Comparison of ENCODE assay signal across 23 mouse cellular contexts in genomic region chr14:46823996-46824395, GRCm38 (mm10). TPM values are rescaled to one million over a fixed set of nuclear protein-coding genes. Genes with fewer than 3 reads are reported as not detected.
"Had no signal": no experiment of that assay in that cellular context is flagged by ENCODE, and none has a peak within 500 bp of the region (broad histone marks: within the 10 kb centered on the region; RNA-seq: fewer than 3 reads in every experiment).

No protein-coding gene starts in this region.

- H3K9ac ChIP-seq: liver, embryonic 12.5 days; liver, embryonic 15.5 days; lung, embryonic 15.5 days; midbrain, embryonic 13.5 days; neural tube, embryonic 13.5 days; stomach, embryonic 15.5 days had no signal

- H3K4me3 ChIP-seq: layer of hippocampus, adult 2 months; left cerebral cortex, adult 2 months; liver, embryonic 12.5 days; liver, embryonic 15.5 days; lung, embryonic 15.5 days; megakaryocyte, embryonic 14.5 days; midbrain, embryonic 10.5 days; midbrain, embryonic 13.5 days; myocyte; neural tube, embryonic 13.5 days; stomach, embryonic 15.5 days had no signal

- DNase-seq: layer of hippocampus, postnatal 36 days; lung, adult 18-20 months; lung, postnatal 10 days; lung, postnatal 36 days; retina, postnatal 1 day; right cerebral cortex, postnatal 25 days; spleen, adult 18-20 months; thymus, postnatal 25 days had no signal

- ATAC-seq: intestine, postnatal 0 days; liver, embryonic 12.5 days; midbrain, embryonic 13.5 days; midbrain, embryonic 16.5 days had no signal

- H3K27ac ChIP-seq: layer of hippocampus, adult 2 months; left cerebral cortex, adult 2 months; liver, embryonic 12.5 days; liver, embryonic 15.5 days; lung, embryonic 15.5 days; midbrain, embryonic 10.5 days; midbrain, embryonic 13.5 days; neural tube, embryonic 13.5 days; stomach, embryonic 15.5 days had no signal

- H3K27me3 ChIP-seq: liver, embryonic 12.5 days; liver, embryonic 15.5 days; lung, embryonic 15.5 days; megakaryocyte, embryonic 14.5 days; stomach, embryonic 15.5 days had no signal

- H3K9me3 ChIP-seq: liver, embryonic 12.5 days; liver, embryonic 15.5 days; lung, embryonic 15.5 days; midbrain, embryonic 10.5 days; midbrain, embryonic 13.5 days; neural tube, embryonic 13.5 days; stomach, embryonic 15.5 days had no signal

- H3K36me3 ChIP-seq: lung, embryonic 15.5 days; midbrain, embryonic 10.5 days; midbrain, embryonic 13.5 days; neural tube, embryonic 13.5 days; stomach, embryonic 15.5 days had no signal

- H3K4me2 ChIP-seq: liver, embryonic 12.5 days; liver, embryonic 15.5 days; lung, embryonic 15.5 days; midbrain, embryonic 13.5 days; neural tube, embryonic 13.5 days; stomach, embryonic 15.5 days had no signal

RNA-seq across cellular contexts. Expression of gene Samd4, which starts 58.7 kb away (rescaled TPM):
- total RNA-seq: monocyte, adult 5-6 weeks; neutrophil, adult 5-6 weeks had no signal
